Mouse (Mus musculus) Patski (cell line): Measurements from ENCODE around the gene C530008M17Rik. TPM values are rescaled to one million over a fixed set of nuclear protein-coding genes. Genes with fewer than 3 reads are reported as not detected.

Experiments used
- ATAC-seq: fragments of 100-300 bp; one replicate; pipeline ENCODE4 v1.8.0; 2021
- CTCF ChIA-PET: fragments of 350-600 bp; sonication (Branson Sonifier 250); formaldehyde crosslinking; loops from one replicate; lab custom pipeline; 2022; ENCODE audit warnings: inconsistent platforms; lab: Charles Lee
- POLR2A ChIA-PET: fragments of 350-600 bp; sonication (Branson Sonifier 250); formaldehyde crosslinking; loops from one replicate; lab custom pipeline; 2022; ENCODE audit warnings: antibody characterized with exemption, inconsistent platforms; lab: Charles Lee
- DNase-seq: peaks from one replicate; pipeline ENCODE4 v3.0.0-alpha.2; 2011; ENCODE audit warnings: low read depth, low spot score
- H3K27me3 ChIP-seq: fragments of 371-371 bp; one replicate; pipeline ENCODE4 v1.5.1; 2021
- CTCF ChIP-seq: fragments of 100-300 bp; IDR thresholded peaks from one replicate; pipeline ENCODE4 v1.5.1; 2021
- in situ Hi-C: fragments of 300-500 bp; cut with MboI; formaldehyde crosslinking; loops from 3 replicates; pipeline ENCODE4 v1.11.1; 2018; ENCODE audit warnings: low pct_unique_long_range_greater_than_20kb, mixed read lengths
- polyA plus RNA-seq: library from polyadenylated mRNA; unstranded; gene quantifications from one replicate; pipeline ENCODE4 v1.2.3, GENCODE M21; 2021

Gene C530008M17Rik
- polyA plus RNA-seq = 1.7 TPM

DNA sequence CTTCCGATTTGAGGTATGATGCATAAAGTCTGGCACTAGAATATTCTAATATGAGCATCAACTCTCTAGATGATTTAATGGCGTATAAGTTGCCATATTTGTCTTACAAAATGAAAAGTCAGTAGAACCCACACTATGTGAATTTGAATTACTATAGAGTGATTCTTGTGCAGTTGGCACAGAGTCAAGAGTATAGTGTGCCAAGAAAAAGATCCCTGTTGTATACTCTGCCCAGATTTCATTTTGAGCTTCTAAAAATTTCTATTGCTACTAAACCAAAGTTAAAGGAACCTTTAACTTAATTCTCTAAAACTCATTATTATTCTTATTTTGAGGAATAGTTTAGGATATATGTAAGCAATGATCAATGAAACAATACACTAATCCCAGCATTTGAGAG is at the start of gene C530008M17Rik:
TSS of gene C530008M17Rik (plus strand) at position 301 of the 400 bp plus-strand sequence.
- peaks cover 22% of the 10 kb centered on the region for H3K27me3 ChIP-seq
- no peak for TF ChIP-seq CTCF
- ATAC-seq = no peak
- CTCF ChIA-PET = interaction anchor here (1.0 to 1.5 kb wide), 3 partner anchors 9 to 197 kb away, joined by 3 to 4 read pairs (median 3); no protein-coding TSS in a partner anchor
- DNase-seq = no peak
- POLR2A ChIA-PET = no interaction called here
- in situ Hi-C loops = no loop called here

DNA sequence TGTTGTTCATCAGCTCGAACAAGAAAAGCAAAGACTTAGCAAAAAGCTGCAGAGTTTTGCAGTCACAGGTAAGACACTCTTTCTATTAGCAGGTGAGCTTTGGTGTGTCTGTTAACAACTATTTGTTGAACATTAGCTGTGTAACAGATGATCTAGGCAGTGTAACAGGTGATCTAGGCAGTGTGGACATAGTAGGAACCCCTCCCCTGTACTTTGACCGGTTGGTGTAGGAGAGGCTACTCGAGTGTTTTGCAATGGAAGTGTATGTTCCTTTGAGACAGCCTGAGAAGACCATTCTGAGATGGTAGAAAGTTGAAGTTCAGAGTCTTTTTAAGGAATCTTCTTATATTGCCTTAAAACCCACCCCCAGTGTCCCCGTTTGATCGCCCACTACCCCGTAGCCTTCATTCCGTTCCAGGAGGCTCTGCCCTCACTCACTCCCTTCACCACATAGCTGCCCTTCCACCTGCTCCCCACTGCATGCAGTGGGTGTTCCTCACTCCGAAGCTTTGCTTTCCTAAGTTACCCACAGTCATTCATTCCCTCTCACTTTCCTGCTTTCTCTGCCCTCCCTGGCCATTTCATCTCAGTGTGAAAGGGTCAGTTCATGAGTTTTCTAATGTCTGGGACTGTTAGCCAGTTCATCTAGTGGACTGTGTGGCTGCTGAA is 46.5 kb upstream of the C530008M17Rik start:
- ATAC-seq = no peak
- POLR2A ChIA-PET = no interaction called here
- no peaks in the 10 kb centered on the region for H3K27me3 ChIP-seq
- in situ Hi-C loops = no loop called here
- no peak for DNase-seq
- TF ChIP-seq CTCF = no peak
- CTCF ChIA-PET = interaction anchor here (0.6 to 1.3 kb wide), 3 partner anchors 9 to 676 kb away, joined by 3 read pairs; no protein-coding TSS in a partner anchor

DNA sequence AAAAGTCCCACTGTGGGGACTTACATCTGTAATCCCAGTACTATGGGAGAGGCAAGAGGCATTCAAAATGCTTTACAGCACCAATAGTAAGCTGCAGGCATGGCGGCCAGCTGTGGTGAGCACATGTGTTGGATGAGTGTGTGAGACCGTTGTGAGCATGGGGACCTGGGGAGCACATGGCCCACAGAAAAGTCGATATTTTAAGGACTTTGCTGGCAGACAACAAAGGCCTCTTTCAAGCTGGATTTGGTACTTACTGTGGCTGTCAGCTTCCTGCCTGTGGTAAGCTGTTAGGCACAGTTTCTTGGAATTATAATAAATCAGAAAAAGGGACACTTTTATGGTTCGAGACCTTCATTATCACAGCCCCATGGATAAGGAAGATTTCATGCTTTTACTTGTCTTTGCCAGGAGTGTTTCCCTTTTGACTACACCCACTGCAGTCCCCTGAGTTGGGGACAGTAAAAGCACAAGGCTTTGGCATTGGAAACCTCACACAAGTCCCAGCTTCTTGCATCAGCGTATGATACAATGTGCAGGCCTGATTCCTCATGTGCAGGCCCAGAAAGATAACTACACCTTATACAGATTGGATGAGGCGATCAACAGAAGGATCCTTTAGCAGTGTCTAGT is 43.3 kb upstream of the C530008M17Rik start:
- ChIA-PET POLR2A (no interaction called here), CTCF (interaction anchor here (0.6 to 1.8 kb wide), 3 partner anchors 10 to 32 kb away, joined by 3 to 5 read pairs (median 3); no protein-coding TSS in a partner anchor)
- in situ Hi-C loops = no loop called here
- TF ChIP-seq CTCF = no peak
- no peaks in the 10 kb centered on the region for H3K27me3 ChIP-seq
- no peak for ATAC-seq
- no peak for DNase-seq

DNA sequence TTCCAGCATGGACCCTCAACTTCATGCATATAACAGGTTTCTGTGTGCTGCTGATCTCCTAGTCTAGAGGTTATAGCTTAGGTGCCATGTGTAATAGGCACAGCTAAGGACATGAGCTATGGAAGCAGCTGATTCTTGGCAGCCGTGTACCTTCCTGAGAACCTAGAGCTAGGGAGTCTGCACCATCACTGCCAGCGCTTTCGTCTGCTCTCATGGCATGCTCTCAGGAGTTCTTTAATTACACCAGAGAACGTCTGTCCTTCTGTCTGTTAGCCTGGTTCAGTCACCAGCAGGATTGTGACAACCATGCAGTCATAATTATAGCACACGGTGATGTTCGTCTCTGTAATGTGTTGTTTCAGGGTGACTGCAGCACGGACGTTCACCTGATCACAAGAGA is 41.0 kb upstream of the C530008M17Rik start:
- ChIA-PET CTCF (interaction anchor here (1.0 to 3.5 kb wide), 5 partner anchors 13 to 28 kb away, joined by 3 to 15 read pairs (median 6); partner anchors contain the start of gene Cep135), POLR2A (interaction anchor here (0.7 kb wide), 1 partner anchor 12 kb away, joined by 5 read pairs; no protein-coding TSS in a partner anchor)
- no peaks in the 10 kb centered on the region for H3K27me3 ChIP-seq
- in situ Hi-C loops = no loop called here
- TF ChIP-seq CTCF = no peak
- no peak for ATAC-seq
- DNase-seq = no peak

DNA sequence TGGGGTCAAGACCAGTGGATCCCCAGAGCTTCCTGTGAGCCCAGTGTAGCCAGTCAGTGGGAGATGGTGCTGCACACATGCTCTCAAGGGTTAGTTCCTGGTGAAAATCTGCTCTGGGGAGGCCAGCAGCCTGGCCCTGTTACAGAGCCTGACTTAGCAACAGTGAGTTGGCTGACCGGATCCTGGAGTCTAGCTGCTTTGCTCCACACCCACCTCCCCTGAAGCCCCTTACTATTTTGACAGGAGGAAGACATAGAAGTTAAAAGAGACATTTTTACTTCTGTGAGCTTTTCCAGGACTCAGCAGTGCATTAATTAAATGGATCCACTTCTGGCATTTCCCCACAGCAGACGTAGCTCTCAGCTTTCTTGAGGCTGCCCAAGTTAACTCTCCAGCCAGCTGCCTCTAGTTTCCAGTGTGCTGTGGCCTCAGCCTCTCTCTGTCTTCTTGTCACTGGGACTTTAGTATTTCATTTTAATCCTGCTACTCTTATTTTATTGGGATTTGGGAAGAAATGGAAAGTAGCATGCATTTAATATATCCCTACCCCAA is 40.0 kb upstream of the C530008M17Rik start:
- in situ Hi-C loops = no loop called here
- ChIA-PET CTCF (interaction anchor here (0.7 to 3.5 kb wide), 4 partner anchors 9 to 27 kb away, joined by 3 to 15 read pairs (median 8); no protein-coding TSS in a partner anchor), POLR2A (no interaction called here)
- no peak for ATAC-seq
- TF ChIP-seq CTCF = no peak
- H3K27me3 ChIP-seq = no peaks in the 10 kb centered on the region
- no peak for DNase-seq

DNA sequence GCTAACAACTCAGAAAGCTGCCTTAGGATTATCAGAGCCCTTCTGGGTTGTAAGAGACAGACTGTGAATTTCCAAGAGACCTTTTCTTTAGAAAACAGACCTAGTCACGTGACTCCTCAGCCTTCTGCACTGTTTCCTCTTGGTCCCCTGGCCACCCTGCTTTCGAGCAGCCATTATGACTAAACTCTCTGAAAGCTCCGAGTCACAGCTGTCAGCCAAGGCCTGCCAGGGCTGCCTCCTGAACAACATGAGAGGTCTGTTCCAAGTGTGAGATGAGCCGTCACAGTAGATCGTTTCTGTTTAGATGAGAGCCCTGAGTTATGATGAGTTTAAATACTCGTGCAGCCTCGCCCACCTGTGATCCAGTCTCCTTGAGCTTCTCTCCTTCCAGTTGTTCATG is 37.6 kb upstream of the C530008M17Rik start:
- no peaks in the 10 kb centered on the region for H3K27me3 ChIP-seq
- ChIA-PET POLR2A (no interaction called here), CTCF (interaction anchor here (1.0 to 1.3 kb wide), 2 partner anchors 9 to 13 kb away, joined by 3 read pairs; no protein-coding TSS in a partner anchor)
- no peak for DNase-seq
- in situ Hi-C loops = no loop called here
- no peak for TF ChIP-seq CTCF
- ATAC-seq = no peak

DNA sequence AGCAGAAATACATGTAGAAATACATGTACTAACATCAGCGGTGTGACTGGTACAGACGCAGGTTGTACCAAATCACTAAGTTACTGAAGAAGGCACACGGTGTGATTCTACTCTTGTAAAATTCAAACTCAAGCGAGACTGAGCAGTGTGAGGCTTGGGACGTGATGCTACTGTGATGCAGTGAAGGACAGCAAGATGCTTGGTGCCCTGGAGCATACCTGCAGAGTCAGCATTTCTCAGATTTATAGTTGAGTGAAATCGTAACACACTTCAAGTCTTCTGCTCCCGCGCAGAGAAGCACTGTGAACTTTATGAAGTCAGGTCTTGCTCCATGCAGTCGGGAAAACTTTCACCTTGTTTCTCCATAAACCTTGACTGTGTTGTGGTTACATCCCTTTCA is 32.6 kb upstream of the C530008M17Rik start:
- no peak for DNase-seq
- no peak for ATAC-seq
- no peaks in the 10 kb centered on the region for H3K27me3 ChIP-seq
- in situ Hi-C loops = no loop called here
- POLR2A ChIA-PET = no interaction called here
- CTCF ChIA-PET = no interaction called here
- TF ChIP-seq CTCF = no peak

DNA sequence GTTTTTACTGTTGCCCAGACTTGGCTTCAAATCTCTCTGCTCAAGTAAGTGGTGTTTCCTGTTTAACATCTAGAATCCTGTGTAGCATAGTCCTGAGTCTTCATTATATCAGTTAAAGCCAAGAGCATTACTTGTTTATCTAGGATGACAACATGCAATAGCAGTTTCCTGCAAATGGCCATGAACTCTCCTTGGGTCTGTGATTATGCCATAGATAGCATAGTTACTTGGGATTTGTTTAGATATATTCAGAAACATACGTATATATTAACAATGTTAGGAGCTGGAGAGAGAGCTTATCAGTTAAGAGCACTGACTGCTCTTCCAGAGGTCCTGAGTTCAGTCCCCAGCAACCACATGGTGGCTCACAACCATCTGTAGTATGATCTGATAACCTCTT is 28.5 kb upstream of the C530008M17Rik start:
- ChIA-PET CTCF (interaction anchor here (3.8 kb wide), 1 partner anchor 12 kb away, joined by 15 read pairs; no protein-coding TSS in a partner anchor), POLR2A (no interaction called here)
- no peak for TF ChIP-seq CTCF
- in situ Hi-C loops = no loop called here
- no peaks in the 10 kb centered on the region for H3K27me3 ChIP-seq
- no peak for ATAC-seq
- DNase-seq = no peak

DNA sequence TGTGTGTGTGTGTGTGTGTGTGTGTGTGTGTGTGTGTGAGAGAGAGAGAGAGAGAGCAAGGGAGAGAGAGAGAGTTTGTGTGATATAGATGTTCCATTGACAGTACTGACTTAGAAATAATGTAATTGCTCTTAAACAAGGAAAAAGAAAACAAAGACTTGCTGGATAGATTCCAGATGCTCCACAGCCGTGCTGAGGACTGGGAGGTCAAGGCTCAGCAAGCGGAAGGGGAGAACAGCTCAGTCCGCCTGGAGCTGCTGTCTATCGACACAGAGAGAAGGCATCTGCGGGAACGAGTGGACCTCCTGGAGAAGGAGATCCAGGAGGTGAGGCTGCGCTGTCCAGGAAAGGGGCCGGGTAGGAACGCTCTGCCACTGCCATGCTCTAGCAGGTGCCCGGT is 22.3 kb upstream of the C530008M17Rik start:
- CTCF ChIA-PET = interaction anchor here (0.8 to 1.3 kb wide), 2 partner anchors 8 to 9 kb away, joined by 3 read pairs; no protein-coding TSS in a partner anchor
- no peak for TF ChIP-seq CTCF
- in situ Hi-C loops = no loop called here
- no peak for DNase-seq
- no peaks in the 10 kb centered on the region for H3K27me3 ChIP-seq
- ATAC-seq = no peak
- POLR2A ChIA-PET = interaction anchor here (0.7 to 1.5 kb wide), 2 partner anchors 8 to 11 kb away, joined by 3 read pairs; no protein-coding TSS in a partner anchor

DNA sequence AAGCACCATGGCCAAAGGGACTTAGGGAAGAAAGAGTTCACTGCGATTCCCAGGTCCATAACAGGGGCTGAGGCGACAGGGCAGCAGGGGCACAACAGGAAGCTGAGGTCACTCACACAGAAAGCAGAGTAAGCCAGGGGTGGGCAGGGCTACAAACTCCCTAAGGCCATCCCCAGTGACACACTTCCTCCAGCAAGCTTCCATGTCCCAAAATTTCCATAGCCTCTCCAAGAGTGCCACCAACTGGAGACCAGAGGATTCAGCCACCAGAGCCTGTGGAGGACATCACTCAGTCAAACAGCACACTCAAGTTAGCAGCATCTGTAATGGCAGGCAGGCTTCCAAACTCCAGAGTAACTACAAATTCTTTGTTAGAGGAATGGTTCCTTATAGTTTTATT is 20.7 kb upstream of the C530008M17Rik start:
- TF ChIP-seq CTCF = no peak
- ATAC-seq = no peak
- H3K27me3 ChIP-seq = no peaks in the 10 kb centered on the region
- DNase-seq = no peak
- CTCF ChIA-PET = no interaction called here
- POLR2A ChIA-PET = interaction anchor here (1.5 kb wide), 1 partner anchor 9 kb away, joined by 3 read pairs; no protein-coding TSS in a partner anchor
- in situ Hi-C loops = no loop called here
